ENCODE assay signal across 29 mouse cellular contexts in genomic region chr19:31923615-31924352, GRCm38 (mm10). TPM values are rescaled to one million over a fixed set of nuclear protein-coding genes. Genes with fewer than 3 reads are reported as not detected.
A peak's percentile ranks its signal among the peaks of the same experiment; 100 is the strongest.
DNase-seq lines count a peak whose midpoint lies in the region; ATAC-seq lines count a peak whose summit lies in the region.
"Had no signal": no experiment of that assay in that cellular context is flagged by ENCODE, and none has a peak within 500 bp of the region (broad histone marks: within the 10 kb centered on the region; RNA-seq: fewer than 3 reads in every experiment).

No protein-coding gene starts in this region.

- no peaks in the 10 kb centered on the region for H3K9me3 ChIP-seq in embryonic facial prominence, embryonic 13.5 days
- no peaks in the 10 kb centered on the region for H3K9me3 ChIP-seq in embryonic facial prominence, embryonic 10.5 days
- no peaks in the 10 kb centered on the region for H3K9me3 ChIP-seq in kidney, embryonic 16.5 days (ENCODE audit: low read length)
- H3K9me3 ChIP-seq: forebrain, embryonic 12.5 days; forebrain, embryonic 15.5 days; heart, embryonic 12.5 days; heart, embryonic 15.5 days; hindbrain, embryonic 10.5 days; hindbrain, embryonic 13.5 days had no signal

- no peak overlapping the region for H3K4me2 ChIP-seq in embryonic facial prominence, embryonic 13.5 days
- H3K4me2 ChIP-seq in kidney, embryonic 16.5 days (replicated peaks; ENCODE audit: low read depth, low read length), result no peak overlapping the region
- H3K4me2 ChIP-seq: forebrain, embryonic 12.5 days; forebrain, embryonic 15.5 days; heart, embryonic 12.5 days; heart, embryonic 15.5 days; hindbrain, embryonic 13.5 days had no signal

- no peak overlapping the region for H3K4me3 ChIP-seq in embryonic facial prominence, embryonic 13.5 days
- no peak overlapping the region for H3K4me3 ChIP-seq in embryonic facial prominence, embryonic 10.5 days
- no peak overlapping the region for H3K4me3 ChIP-seq in kidney, embryonic 16.5 days (ENCODE audit: low read length)
- H3K4me3 ChIP-seq: erythroblast, embryonic 14.5 days; forebrain, embryonic 12.5 days; forebrain, embryonic 15.5 days; heart, embryonic 12.5 days; heart, embryonic 15.5 days; hindbrain, embryonic 10.5 days; hindbrain, embryonic 13.5 days had no signal

- no peak overlapping the region for H3K27ac ChIP-seq in embryonic facial prominence, embryonic 13.5 days
- H3K27ac ChIP-seq in embryonic facial prominence, embryonic 10.5 days (replicated peaks), result no peak overlapping the region
- H3K27ac ChIP-seq in kidney, embryonic 16.5 days (ENCODE audit: low read length), result no peak overlapping the region
- H3K27ac ChIP-seq: forebrain, embryonic 12.5 days; forebrain, embryonic 15.5 days; heart, embryonic 15.5 days; hindbrain, embryonic 10.5 days; hindbrain, embryonic 13.5 days had no signal

- no peak overlapping the region for H3K9ac ChIP-seq in embryonic facial prominence, embryonic 13.5 days
- no peak overlapping the region for H3K9ac ChIP-seq in kidney, embryonic 16.5 days (replicated peaks; ENCODE audit: low read length)
- H3K9ac ChIP-seq: forebrain, embryonic 12.5 days; forebrain, embryonic 15.5 days; heart, embryonic 12.5 days; heart, embryonic 15.5 days; hindbrain, embryonic 13.5 days had no signal

- no peak for DNase-seq in embryonic facial prominence, embryonic 10.5 days (ENCODE audit: low spot score)
- DNase-seq in kidney, adult 9 months, result peak; percentile 70
- no peak for DNase-seq in kidney, adult 11 months
- no peak for DNase-seq in kidney, postnatal 25 days
- peak; percentile 17 for DNase-seq in splenic B cell, adult 2 months (ENCODE audit: low read depth, low spot score)
- DNase-seq in cerebellum, adult 18-20 months, result no peak
- DNase-seq: adrenal gland, adult 8-10 months; adrenal gland, postnatal 25 days; cerebellum, adult 2 months; cerebellum, adult 9-11 months; cerebellum, postnatal 36 days; embryo, embryonic 11 days; gastrocnemius, postnatal 25 days; heart, adult 18-20 months; heart, postnatal 10 days; heart, postnatal 36 days had no signal

- no peaks in the 10 kb centered on the region for H3K36me3 ChIP-seq in embryonic facial prominence, embryonic 13.5 days
- no peaks in the 10 kb centered on the region for H3K36me3 ChIP-seq in embryonic facial prominence, embryonic 10.5 days (replicated peaks)
- no peaks in the 10 kb centered on the region for H3K36me3 ChIP-seq in kidney, embryonic 16.5 days (ENCODE audit: insufficient read depth, low read length)
- H3K36me3 ChIP-seq in splenic B cell, adult 2 months (ENCODE audit: control insufficient read depth, insufficient read depth, low read length, poor library complexity, severe bottlenecking), result no peaks in the 10 kb centered on the region
- H3K36me3 ChIP-seq: forebrain, embryonic 12.5 days; forebrain, embryonic 15.5 days; heart, embryonic 12.5 days; heart, embryonic 15.5 days; hindbrain, embryonic 10.5 days; hindbrain, embryonic 13.5 days had no signal

- no peaks in the 10 kb centered on the region for H3K27me3 ChIP-seq in embryonic facial prominence, embryonic 13.5 days
- H3K27me3 ChIP-seq in embryonic facial prominence, embryonic 10.5 days (replicated peaks; ENCODE audit: low read depth, poor library complexity, severe bottlenecking), result no peaks in the 10 kb centered on the region
- H3K27me3 ChIP-seq in kidney, embryonic 16.5 days (ENCODE audit: insufficient read depth, low read length), result no peaks in the 10 kb centered on the region
- H3K27me3 ChIP-seq in splenic B cell, adult 2 months (ENCODE audit: control insufficient read depth, insufficient read depth, low read length, poor library complexity, severe bottlenecking), result no peaks in the 10 kb centered on the region
- H3K27me3 ChIP-seq: forebrain, embryonic 12.5 days; forebrain, embryonic 15.5 days; heart, embryonic 12.5 days; heart, embryonic 15.5 days; hindbrain, embryonic 13.5 days had no signal

- 71% methylated on average over 6 of the region's 6 CpGs for WGBS in embryonic facial prominence, embryonic 13.5 days
- 80% methylated on average over 6 of the region's 6 CpGs for WGBS in embryonic facial prominence, embryonic 10.5 days
- 57% methylated on average over 6 of the region's 6 CpGs for WGBS in kidney, embryonic 16.5 days

- no peaks in the 10 kb centered on the region for H3K4me1 ChIP-seq in embryonic facial prominence, embryonic 13.5 days
- H3K4me1 ChIP-seq in embryonic facial prominence, embryonic 10.5 days, result no peaks in the 10 kb centered on the region
- H3K4me1 ChIP-seq in kidney, embryonic 16.5 days (ENCODE audit: insufficient read depth, low read length), result no peaks in the 10 kb centered on the region
- H3K4me1 ChIP-seq: forebrain, embryonic 12.5 days; forebrain, embryonic 15.5 days; heart, embryonic 12.5 days; heart, embryonic 15.5 days; hindbrain, embryonic 10.5 days; hindbrain, embryonic 13.5 days had no signal

- peak; percentile 32; the same call in 1 of the 2 replicates for ATAC-seq in embryonic facial prominence, embryonic 13.5 days (ENCODE audit: insufficient number of reproducible peaks, insufficient read depth, low FRiP score, low TSS enrichment, low read depth)
- ATAC-seq in kidney, embryonic 16.5 days (ENCODE audit: low FRiP score, low TSS enrichment), result peak; percentile 63; the same call in 1 of the 2 replicates
- ATAC-seq: activated CD4-positive, CD25-positive, alpha-beta regulatory T cell, adult 4 months; forebrain, embryonic 15.5 days; hindbrain, embryonic 16.5 days had no signal

RNA-seq across cellular contexts. Expression of gene A1cf, which starts 55.2 kb away (rescaled TPM):
- polyA plus RNA-seq in embryonic facial prominence, embryonic 13.5 days (2015; fragmentation: Nextera tagmentation; extraction: Ambion mirVana), result 0.52 TPM in 1 of 2 replicates, not detected in the other
- not detected in 2 replicates for polyA plus RNA-seq in embryonic facial prominence, embryonic 10.5 days (2016; fragmentation: Nextera tagmentation; extraction: Ambion mirVana)
- polyA plus RNA-seq in kidney, embryonic 16.5 days (2015; fragmentation: Nextera tagmentation; extraction: Ambion mirVana), result 1.9 and 2.0 TPM in 2 replicates
- polyA plus RNA-seq: cortical plate, adult 2 months; embryonic facial prominence, embryonic 11.5 days; erythroblast, embryonic 14.5 days; forebrain, embryonic 12.5 days; forebrain, embryonic 15.5 days; heart, embryonic 15.5 days; hindbrain, embryonic 10.5 days; hindbrain, embryonic 13.5 days; hindbrain, embryonic 16.5 days had no signal

Comparison
In these comparisons a context has a peak if more than half of its experiments do, and no peak if none do; other contexts are left out.
1. DNase-seq: peak in kidney, adult 9 months (single experiment) and splenic B cell, adult 2 months (single experiment); none in embryonic facial prominence, embryonic 10.5 days (single experiment), kidney, adult 11 months (single experiment), kidney, postnatal 25 days (0 of 2) and cerebellum, adult 18-20 months (0 of 2).